Mouse (Mus musculus): ENCODE data around the gene Avil. TPM values are rescaled to one million over a fixed set of nuclear protein-coding genes. Genes with fewer than 3 reads are reported as not detected.
A peak's percentile ranks its signal among the peaks of the same experiment; 100 is the strongest.

Gene Avil
- polyA plus RNA-seq, 1 experiment from 2014 or later = 0.45 TPM

- WGBS = under 1% methylated on average over 28 of the region's 28 CpGs
- peak; percentile 75 for ATAC-seq (replicated peaks)
- Histone ChIP-seq H3K36me3 (peaks cover 4% of the 10 kb centered on the region; the same call in 1 of the 2 replicates), H3K9me3 (no peaks in the 10 kb centered on the region), H3K4me1 (peaks cover 15% of the 10 kb centered on the region), H3K9ac (replicated peaks) (peak within 1 kb of the TSS; percentile 79), H3K4me3 (peak within 1 kb of the TSS; percentile 85), H3K27ac (replicated peaks) (no peak within 1 kb of the TSS), H3K27me3 (no peaks in the 10 kb centered on the region; the same call in 1 of the 2 replicates), H3K4me2 (replicated peaks) (peak within 1 kb of the TSS; percentile 99)
Observed at GRCm38 (mm10) chr10:127041274-127041766, 40.8 kb downstream of the Avil start, which contains the start of the genes Mettl1 and Eef1akmt3. TSS of gene Mettl1 (plus strand) at chr10:127041414. TSS of gene Eef1akmt3 (minus strand) at chr10:127041513.

- peak; percentile 90 for ATAC-seq (replicated peaks)
- Histone ChIP-seq H3K4me3 (peak overlapping the region; percentile 85), H3K27ac (replicated peaks) (no peak overlapping the region), H3K9me3 (no peaks in the 10 kb centered on the region), H3K4me1 (peaks cover 15% of the 10 kb centered on the region), H3K4me2 (replicated peaks) (peak overlapping the region; percentile 99), H3K9ac (replicated peaks) (peak overlapping the region; percentile 79), H3K27me3 (no peaks in the 10 kb centered on the region; the same call in 1 of the 2 replicates), H3K36me3 (peaks cover 4% of the 10 kb centered on the region; the same call in 1 of the 2 replicates)
- under 1% methylated on average over 44 of the region's 44 CpGs for WGBS
Observed at GRCm38 (mm10) chr10:127041774-127042338, 41.3 kb downstream of the Avil start.

GRCm38 (mm10) chr10:127042468-127043115 is 42.1 kb downstream of the Avil start:
- no peak for ATAC-seq (replicated peaks)
- WGBS = 18% methylated on average over 5 of the region's 5 CpGs

GRCm38 (mm10) chr10:127043187-127043586 is 42.7 kb downstream of the Avil start:
- peaks cover 15% of the 10 kb centered on the region for H3K4me1 ChIP-seq
- peaks cover 6% of the 10 kb centered on the region for H3K27me3 ChIP-seq
- no peak for ATAC-seq (replicated peaks)
- 81% methylated on average over 6 of the region's 6 CpGs for WGBS
- H3K4me2 ChIP-seq (replicated peaks) = no peak overlapping the region
- H3K9me3 ChIP-seq = no peaks in the 10 kb centered on the region
- peaks cover 4% of the 10 kb centered on the region; the same call in 1 of the 2 replicates for H3K36me3 ChIP-seq
- H3K4me3 ChIP-seq = no peak overlapping the region
- no peak overlapping the region for H3K27ac ChIP-seq (replicated peaks)
- no peak overlapping the region for H3K9ac ChIP-seq (replicated peaks)

More at GRCm38 (mm10) chr10:127042468-127043115, 42.1 kb downstream of the Avil start:
- Histone ChIP-seq H3K4me3 (peak overlapping the region; percentile 85), H3K9me3 (no peaks in the 10 kb centered on the region), H3K9ac (replicated peaks) (peak overlapping the region; percentile 79), H3K27me3 (peaks cover under 1% of the 10 kb centered on the region; the same call in 1 of the 2 replicates), H3K4me1 (peaks cover 15% of the 10 kb centered on the region), H3K36me3 (peaks cover 4% of the 10 kb centered on the region; the same call in 1 of the 2 replicates), H3K4me2 (replicated peaks) (peak overlapping the region; percentile 99), H3K27ac (replicated peaks) (no peak overlapping the region)

- 28% methylated on average over 5 of the region's 5 CpGs for WGBS
- Histone ChIP-seq H3K4me3 (no peak within 1 kb of the TSS), H3K4me2 (replicated peaks) (no peak within 1 kb of the TSS)
Observed at GRCm38 (mm10) chr10:127047954-127048353, 47.4 kb downstream of the Avil start, which contains the start of gene Cyp27b1. TSS of gene Cyp27b1 (plus strand) at chr10:127048250.

GRCm38 (mm10) chr10:127048608-127049394 is 48.3 kb downstream of the Avil start:
- Histone ChIP-seq H3K27me3 (peaks cover 41% of the 10 kb centered on the region), H3K9me3 (no peaks in the 10 kb centered on the region), H3K36me3 (peaks cover 11% of the 10 kb centered on the region; the same call in 1 of the 2 replicates), H3K4me1 (peaks cover 5% of the 10 kb centered on the region; the same call in 1 of the 2 replicates), H3K4me2 (replicated peaks) (no peak overlapping the region), H3K27ac (replicated peaks) (no peak overlapping the region), H3K4me3 (no peak overlapping the region), H3K9ac (replicated peaks) (no peak overlapping the region)
- 3% methylated on average over 35 of the region's 35 CpGs for WGBS
- ATAC-seq (replicated peaks) = no peak

More at GRCm38 (mm10) chr10:127047954-127048353, 47.4 kb downstream of the Avil start, which contains the start of gene Cyp27b1:
- H3K9me3 ChIP-seq = no peaks in the 10 kb centered on the region
- H3K36me3 ChIP-seq = peaks cover 9% of the 10 kb centered on the region; the same call in 1 of the 2 replicates
- peaks cover 41% of the 10 kb centered on the region for H3K27me3 ChIP-seq
- ATAC-seq (replicated peaks) = no peak
- no peak within 1 kb of the TSS for H3K27ac ChIP-seq (replicated peaks)
- H3K4me1 ChIP-seq = peaks cover 5% of the 10 kb centered on the region; the same call in 1 of the 2 replicates
- H3K9ac ChIP-seq (replicated peaks) = no peak within 1 kb of the TSS

- Histone ChIP-seq H3K36me3 (peaks cover 19% of the 10 kb centered on the region), H3K27me3 (peaks cover 41% of the 10 kb centered on the region), H3K4me1 (peaks cover 5% of the 10 kb centered on the region), H3K9me3 (no peaks in the 10 kb centered on the region), H3K4me2 (replicated peaks) (no peak overlapping the region), H3K9ac (replicated peaks) (no peak overlapping the region), H3K4me3 (no peak overlapping the region), H3K27ac (replicated peaks) (no peak overlapping the region)
- ATAC-seq (replicated peaks) = no peak
- 3% methylated on average over 29 of the region's 29 CpGs for WGBS
Observed at GRCm38 (mm10) chr10:127049395-127050118, 49.0 kb downstream of the Avil start.

- peaks cover 5% of the 10 kb centered on the region for H3K4me1 ChIP-seq
- no peak for ATAC-seq (replicated peaks)
- peaks cover 41% of the 10 kb centered on the region for H3K27me3 ChIP-seq
- H3K9ac ChIP-seq (replicated peaks) = no peak overlapping the region
- peaks cover 20% of the 10 kb centered on the region for H3K36me3 ChIP-seq
- H3K4me2 ChIP-seq (replicated peaks) = no peak overlapping the region
- 18% methylated on average over 10 of the region's 10 CpGs for whole genome bisulfite sequencing
- no peaks in the 10 kb centered on the region for H3K9me3 ChIP-seq
- H3K27ac ChIP-seq (replicated peaks) = no peak overlapping the region
- no peak overlapping the region for H3K4me3 ChIP-seq
Observed at GRCm38 (mm10) chr10:127050119-127050474, 49.6 kb downstream of the Avil start.

GRCm38 (mm10) chr10:127054646-127055045 is 54.1 kb downstream of the Avil start:
- Histone ChIP-seq H3K4me2 (replicated peaks) (no peak overlapping the region), H3K27me3 (peaks cover 21% of the 10 kb centered on the region), H3K9me3 (no peaks in the 10 kb centered on the region), H3K4me1 (peaks cover 21% of the 10 kb centered on the region), H3K9ac (replicated peaks) (no peak overlapping the region), H3K4me3 (no peak overlapping the region), H3K27ac (replicated peaks) (no peak overlapping the region), H3K36me3 (peaks cover 44% of the 10 kb centered on the region)
- 81% methylated on average over 4 of the region's 4 CpGs for WGBS
- ATAC-seq (replicated peaks) = no peak

GRCm38 (mm10) chr10:127055406-127055805 is 54.9 kb downstream of the Avil start:
- no peak overlapping the region for H3K4me2 ChIP-seq (replicated peaks)
- H3K27me3 ChIP-seq = peaks cover 14% of the 10 kb centered on the region
- H3K4me3 ChIP-seq = no peak overlapping the region
- WGBS = 91% methylated on average over 8 of the region's 8 CpGs
- no peak overlapping the region for H3K27ac ChIP-seq (replicated peaks)
- H3K4me1 ChIP-seq = peaks cover 22% of the 10 kb centered on the region
- H3K9me3 ChIP-seq = no peaks in the 10 kb centered on the region
- H3K36me3 ChIP-seq = peaks cover 44% of the 10 kb centered on the region
- no peak overlapping the region for H3K9ac ChIP-seq (replicated peaks)
- no peak for ATAC-seq (replicated peaks)

GRCm38 (mm10) chr10:127056490-127056889 is 56.0 kb downstream of the Avil start:
- H3K27ac ChIP-seq (replicated peaks) = no peak overlapping the region
- WGBS = 90% methylated on average over 20 of the region's 20 CpGs
- H3K4me3 ChIP-seq = no peak overlapping the region
- peaks cover 44% of the 10 kb centered on the region for H3K36me3 ChIP-seq
- ATAC-seq (replicated peaks) = no peak
- peaks cover 33% of the 10 kb centered on the region for H3K4me1 ChIP-seq
- H3K9ac ChIP-seq (replicated peaks) = no peak overlapping the region
- peaks cover 3% of the 10 kb centered on the region for H3K27me3 ChIP-seq
- H3K9me3 ChIP-seq = no peaks in the 10 kb centered on the region
- H3K4me2 ChIP-seq (replicated peaks) = no peak overlapping the region

Measured in forebrain, embryonic 15.5 days (tissue).